Mouse (Mus musculus): ENCODE results near the gene Zc3h7b.

Zc3h7b gene

DNA sequence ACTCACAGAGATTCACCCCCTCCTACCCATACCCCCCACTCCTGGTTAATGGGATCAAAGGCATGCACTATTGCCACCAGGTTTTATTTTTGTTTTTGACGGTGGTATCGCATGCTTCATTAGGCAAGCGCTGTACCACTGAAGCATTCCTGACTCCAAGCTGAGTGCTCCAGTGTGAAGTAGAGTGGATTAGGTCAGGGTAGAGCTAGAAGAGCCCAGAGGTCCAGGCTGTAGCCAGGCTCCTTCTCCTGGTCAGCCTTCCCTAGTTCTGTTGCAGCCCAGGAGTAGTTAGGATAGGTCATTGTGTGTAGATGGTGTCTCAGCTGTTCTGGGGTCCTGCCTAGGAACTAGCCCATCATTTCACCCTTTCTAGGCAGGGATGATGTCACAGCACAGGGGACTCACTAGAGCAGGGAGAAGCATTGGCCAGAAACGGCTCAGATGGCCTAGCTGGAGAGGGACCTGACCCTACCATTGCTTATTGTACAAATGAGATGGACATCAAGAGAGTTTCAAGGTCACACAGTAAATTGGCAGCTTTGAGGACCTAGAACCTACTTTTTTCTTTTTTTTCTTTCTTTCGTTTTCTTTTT lies 100.3 kb downstream of the Zc3h7b start:
- no peak for DNase-seq (ENCODE audit: low spot score in 2 of 2)

DNA sequence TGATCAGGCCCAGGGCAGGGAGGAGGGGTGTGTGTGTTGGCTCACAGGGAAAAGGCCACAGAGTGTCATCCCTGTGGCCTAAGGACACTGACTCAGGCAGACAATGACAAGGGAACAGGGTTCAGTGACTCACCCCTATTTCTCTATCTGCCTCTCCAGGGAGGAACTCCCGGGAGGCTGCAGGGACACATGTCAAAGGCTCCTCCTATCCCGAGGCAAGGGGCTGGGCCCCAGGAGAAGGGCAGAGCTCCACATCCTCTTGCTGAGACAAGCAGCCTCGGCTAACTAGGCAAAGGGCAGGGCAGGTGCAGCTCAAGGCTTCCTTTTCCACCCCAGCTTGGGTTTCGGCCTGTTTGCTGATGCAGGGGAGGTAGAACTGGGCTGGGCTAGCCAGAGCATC lies 100.9 kb downstream of the Zc3h7b start:
- DNase-seq (ENCODE audit: low spot score in 2 of 2): no peak

Measured in spleen, postnatal 36 days (tissue).